Mouse (Mus musculus): ENCODE measurements around the gene Rnf115.
"Not testable (repeated sequence)": the region's sequence is repeated elsewhere in the genome, so short reads cannot be mapped to it uniquely, and the experiment has no call there.

Rnf115 gene

DNA sequence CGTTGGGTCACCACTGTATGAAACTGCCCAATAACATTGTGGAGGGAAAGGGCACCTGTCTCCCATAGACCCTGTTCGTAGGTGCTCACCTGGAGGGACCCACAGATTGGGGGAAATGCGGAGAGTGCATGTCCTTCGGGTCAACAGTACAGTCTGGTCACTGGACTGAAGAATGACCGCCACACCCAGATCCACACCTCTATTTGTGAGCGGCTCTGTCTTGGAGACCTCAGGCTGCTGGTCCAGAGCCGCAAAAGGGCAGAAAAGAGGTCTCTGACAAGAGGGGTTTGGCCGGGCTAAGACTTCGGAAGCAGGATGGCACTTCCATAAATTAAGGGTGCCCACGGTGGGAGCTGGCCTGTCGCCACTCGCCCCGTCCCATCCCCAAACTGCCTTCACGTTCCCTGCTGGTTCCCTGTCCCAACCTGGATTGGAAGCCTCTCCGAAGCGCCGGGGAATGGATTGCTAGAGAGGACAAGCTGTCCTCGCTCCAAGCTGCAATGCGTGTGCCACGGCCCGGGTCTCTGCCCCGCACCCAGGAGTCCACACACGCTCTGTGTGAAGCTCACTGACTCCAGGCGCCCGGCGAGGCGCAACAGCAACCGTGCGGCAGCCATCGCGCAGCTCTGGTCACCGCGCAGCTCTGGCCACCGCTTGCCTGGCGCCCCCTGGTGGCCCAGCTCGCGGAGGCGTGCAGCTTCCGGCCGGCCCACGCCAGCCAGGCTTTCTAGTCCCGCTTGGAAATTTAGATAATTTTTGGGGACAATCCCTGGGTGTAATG is 19.4 kb upstream of the Rnf115 start, which contains the start of gene Nudt17:
Gene Nudt17 (minus strand): TSS at position 660 of the 781 bp plus-strand sequence.
- peak; percentile 80 for DNase-seq (ENCODE audit: low spot score)

GRCm38 (mm10) chr3:96708684-96709064 is 18.8 kb upstream of the Rnf115 start:
- DNase-seq (ENCODE audit: low spot score) = no peak

DNA sequence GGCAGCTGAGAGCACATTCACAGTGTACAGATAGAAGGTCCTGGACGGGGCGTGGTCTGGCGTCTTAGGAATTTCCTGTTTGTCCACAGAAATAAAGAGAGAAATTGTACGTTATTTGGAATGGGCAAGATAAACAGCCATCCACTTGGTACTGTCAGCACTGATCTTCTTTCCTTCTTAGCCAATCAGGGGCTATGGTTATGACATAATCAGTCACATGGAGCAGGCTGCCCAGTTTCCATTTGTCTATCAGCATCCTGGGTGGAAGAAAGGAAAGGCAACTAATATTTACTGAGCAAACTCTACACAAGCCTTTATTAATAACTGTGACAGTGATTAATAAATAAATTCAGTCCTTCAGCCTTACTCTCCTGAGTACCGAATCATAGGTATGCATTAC is 13.2 kb upstream of the Rnf115 start:
- DNase-seq (ENCODE audit: low spot score) = no peak

- DNase-seq (ENCODE audit: low spot score) = no peak
Observed at GRCm38 (mm10) chr3:96715854-96716253, 11.6 kb upstream of the Rnf115 start.

DNA sequence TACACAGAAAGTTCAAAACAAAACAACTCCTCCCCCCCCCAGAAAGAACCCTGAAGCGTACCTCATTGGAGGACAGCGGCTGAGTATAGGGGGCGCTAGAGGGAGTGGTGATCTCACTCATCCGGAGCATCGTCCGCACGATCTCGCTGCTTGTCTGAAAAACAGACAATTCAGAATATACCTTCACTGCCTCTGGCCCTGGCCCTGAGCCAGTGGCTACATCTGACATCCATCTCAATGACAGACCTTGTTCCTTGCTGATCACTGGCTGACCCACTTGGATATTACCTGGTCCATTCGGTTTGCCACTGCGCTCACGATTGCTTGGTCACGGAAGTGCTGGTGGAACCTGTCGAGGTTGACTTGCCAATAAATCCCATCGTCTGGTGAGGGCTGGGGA is 8.3 kb upstream of the Rnf115 start:
- DNase-seq (ENCODE audit: low spot score) = no peak

GRCm38 (mm10) chr3:96727828-96728633 is 567 bp downstream of the Rnf115 start:
- peak; percentile 36 for DNase-seq (ENCODE audit: low spot score)

- DNase-seq (ENCODE audit: low spot score) = no peak
Observed at GRCm38 (mm10) chr3:96728634-96729402, 1.4 kb downstream of the Rnf115 start.

GRCm38 (mm10) chr3:96729403-96729784 is 1.9 kb downstream of the Rnf115 start:
- no peak for DNase-seq (ENCODE audit: low spot score)

DNA sequence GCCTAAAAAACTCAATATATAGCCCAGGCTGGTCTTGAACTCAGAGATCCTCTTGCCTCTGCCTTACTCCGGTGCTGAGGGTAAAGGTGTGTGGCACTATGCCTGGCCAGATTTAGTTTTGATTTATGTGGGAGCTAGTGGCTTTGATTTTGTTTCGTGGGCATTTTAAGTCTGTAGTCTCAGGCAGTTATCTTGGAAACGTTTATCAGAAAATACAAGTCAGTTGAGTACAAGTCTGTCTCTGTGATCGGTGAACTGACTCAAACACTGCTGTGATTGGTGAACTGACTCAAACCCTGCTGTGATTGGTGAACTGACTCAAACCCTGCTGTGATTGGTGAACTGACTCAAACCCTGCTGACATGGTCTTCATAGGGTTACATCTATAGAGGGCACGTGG is 3.3 kb downstream of the Rnf115 start:
- no peak for DNase-seq (ENCODE audit: low spot score)

DNA sequence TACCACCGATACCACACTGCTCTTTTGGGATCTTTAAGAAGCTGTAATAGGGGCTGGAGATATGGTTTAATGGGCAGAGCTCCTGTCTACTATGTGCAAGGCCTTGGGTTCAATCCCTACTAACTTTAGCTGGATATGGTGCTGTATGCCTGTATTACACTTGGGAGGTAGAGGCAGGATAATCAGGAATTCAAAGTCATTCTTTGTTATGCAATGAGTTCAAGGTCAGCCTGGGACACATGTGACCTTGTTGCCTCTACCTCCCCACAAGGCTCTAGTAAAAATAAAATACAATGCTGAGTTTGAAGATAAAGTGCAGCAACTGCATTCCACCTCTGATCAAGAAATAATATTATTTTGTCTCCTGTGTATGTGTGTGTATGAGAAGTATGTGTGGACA is 6.5 kb downstream of the Rnf115 start:
- DNase-seq (ENCODE audit: low spot score) = no peak

DNA sequence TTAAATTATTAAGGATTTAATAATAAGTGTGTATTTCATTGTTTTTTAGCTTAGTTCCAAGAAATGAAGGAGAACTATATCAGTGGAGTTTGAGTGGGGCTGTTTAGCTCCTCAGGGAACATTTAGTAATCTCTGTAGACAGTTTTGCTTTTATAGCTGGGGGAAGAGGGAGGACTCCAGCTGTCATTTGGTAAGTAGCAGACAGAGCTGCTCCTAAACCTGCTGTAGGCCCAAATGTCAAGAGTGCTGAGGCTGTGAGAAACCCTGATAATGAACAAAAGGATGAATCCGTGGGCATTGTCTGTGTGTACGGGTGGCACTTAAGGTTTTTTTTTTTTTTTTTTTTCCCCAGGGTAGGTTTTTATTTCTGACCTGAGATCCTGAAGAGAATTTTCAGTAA is 7.7 kb downstream of the Rnf115 start:
- no peak for DNase-seq (ENCODE audit: low spot score)

DNA sequence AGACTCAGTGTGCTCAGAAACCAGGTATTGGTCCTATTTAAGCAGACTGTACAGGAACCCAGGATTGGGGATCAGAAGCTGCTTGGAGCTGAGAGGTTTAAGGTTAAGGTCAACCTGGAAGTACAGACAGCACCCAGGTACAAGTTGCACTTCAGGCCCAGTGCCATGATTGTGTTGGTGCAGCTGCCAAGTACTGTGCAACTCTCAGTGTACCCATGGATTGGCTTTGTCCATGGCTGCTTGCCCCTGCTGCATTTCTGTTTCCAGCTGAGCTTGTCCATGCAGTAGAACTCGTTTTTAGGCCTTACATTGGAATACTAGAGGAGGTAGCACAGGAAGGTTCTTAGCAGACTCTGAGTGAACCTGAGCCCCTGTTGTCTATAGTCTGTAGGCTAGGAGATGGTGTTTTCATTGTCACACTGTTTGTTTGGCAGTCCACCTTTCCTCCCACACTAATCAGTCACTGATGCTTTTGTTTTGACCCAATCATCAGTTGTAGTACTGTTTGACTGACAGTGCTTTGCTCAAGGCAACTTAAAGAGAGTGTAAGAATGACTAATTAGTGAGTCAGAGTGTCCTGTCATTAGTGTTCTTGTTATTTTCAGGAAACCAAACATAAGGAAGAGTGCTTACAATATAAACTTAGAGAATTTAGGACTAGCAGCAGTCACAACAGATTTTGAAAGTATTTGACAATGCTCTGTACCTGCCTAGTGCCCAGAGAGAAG is 9.7 kb downstream of the Rnf115 start:
- DNase-seq (ENCODE audit: low spot score) = no peak

DNA sequence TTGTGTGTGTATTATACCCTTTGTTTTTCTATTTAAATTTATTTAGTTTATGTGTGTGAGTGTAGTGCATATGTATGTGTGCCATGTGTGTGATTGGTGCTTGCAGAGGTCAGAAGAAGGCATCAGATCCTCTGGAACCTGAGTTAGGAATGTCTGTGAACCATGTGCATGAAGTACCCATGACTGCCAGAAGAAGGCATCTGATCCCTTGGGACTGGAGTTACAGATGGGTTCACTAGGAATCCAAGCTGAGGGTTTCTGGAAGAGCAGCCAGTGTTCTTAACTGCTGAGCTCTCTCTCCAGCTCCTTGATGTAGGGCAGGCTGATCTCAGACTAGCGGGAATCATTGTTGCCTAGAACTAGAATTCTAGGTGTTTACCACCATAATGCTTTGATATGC is 10.5 kb downstream of the Rnf115 start:
- no peak for DNase-seq (ENCODE audit: low spot score)

DNA sequence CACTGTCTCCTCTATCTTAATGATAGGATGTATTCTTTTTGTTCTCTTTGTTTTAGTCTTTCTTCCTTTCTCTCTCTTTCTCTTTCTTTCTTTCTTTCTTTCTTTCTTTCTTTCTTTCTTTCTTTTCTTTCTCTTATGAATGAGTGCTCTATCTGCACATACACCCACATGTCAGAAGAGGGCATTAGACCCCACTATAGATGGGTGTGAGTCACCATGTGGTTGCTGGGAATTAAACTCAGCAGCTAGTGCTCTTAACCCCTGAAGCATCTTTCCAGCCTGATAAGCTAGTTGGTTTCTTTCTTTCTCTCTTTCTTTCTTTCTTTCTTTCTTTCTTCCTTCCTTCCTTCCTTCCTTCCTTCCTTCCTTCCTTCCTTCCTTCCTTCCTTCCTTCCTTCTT is 12.8 kb downstream of the Rnf115 start:
- not testable (repeated sequence) for DNase-seq (ENCODE audit: low spot score)

DNA sequence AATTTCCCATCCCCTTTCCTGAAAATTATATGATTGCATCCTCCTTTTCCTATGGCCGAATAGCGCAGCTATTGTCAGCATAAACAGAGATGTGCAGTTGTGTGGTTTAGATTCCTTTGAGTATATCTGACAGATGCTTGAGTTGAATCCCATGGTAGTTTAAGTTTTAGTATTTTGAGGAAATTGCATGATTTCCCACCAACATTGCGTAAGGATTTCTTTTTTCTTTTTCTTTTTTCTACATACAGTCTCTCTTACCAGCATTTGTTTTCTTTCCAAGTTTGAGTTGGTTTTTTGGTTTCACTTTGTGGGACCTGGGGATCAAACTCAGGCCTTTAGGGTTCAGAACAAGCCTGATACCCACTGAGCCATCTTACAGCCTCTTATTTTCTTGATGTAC is 16.9 kb downstream of the Rnf115 start:
- DNase-seq (ENCODE audit: low spot score) = no peak

DNA sequence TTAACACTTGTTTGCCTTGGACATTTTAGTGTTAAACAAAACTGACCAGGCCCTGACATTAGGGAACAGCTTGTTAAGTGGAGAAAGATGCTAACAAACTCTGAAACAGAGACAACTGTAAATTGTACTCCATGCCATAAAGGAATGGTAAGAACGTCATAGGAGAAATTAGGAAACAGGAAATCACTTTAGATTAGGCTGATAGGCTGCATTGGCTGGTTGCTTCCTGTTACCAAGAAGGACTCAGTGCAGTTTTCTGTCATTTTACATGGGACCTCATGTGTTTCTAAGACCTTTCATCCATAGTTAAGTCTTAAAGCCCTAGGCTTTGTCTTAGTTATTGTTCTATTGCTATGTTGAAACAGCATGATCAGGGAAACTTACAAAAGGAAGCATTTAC is 19.4 kb downstream of the Rnf115 start:
- no peak for DNase-seq (ENCODE audit: low spot score)

- no peak for DNase-seq (ENCODE audit: low spot score)
Observed at GRCm38 (mm10) chr3:96755935-96756334, 28.5 kb downstream of the Rnf115 start.

GRCm38 (mm10) chr3:96757691-96758090 is 30.2 kb downstream of the Rnf115 start:
- DNase-seq (ENCODE audit: low spot score) = no peak

GRCm38 (mm10) chr3:96759695-96760094 is 32.2 kb downstream of the Rnf115 start:
- DNase-seq (ENCODE audit: low spot score) = peak; percentile 11

DNA sequence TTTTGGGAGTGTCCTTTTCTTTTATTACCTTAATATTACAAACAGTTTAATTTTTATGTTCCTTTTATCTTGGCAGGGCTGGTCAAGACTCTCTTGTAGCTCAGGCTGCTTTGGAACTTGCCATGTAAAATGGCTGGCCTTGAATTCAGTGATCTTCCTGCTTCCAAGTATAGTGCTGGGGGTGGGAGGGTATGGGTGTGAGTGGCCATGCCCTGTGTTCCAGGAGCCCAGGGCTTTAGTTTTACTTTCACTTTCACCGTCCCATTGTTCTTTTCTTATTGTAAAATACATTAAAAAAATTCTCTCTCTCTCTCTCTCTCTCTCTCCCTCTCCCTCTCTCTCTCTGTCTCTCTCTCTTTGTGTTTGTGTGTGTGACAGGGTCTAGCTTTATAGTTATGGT is 37.1 kb downstream of the Rnf115 start:
- peak; percentile 21 for DNase-seq (ENCODE audit: low spot score)

DNA sequence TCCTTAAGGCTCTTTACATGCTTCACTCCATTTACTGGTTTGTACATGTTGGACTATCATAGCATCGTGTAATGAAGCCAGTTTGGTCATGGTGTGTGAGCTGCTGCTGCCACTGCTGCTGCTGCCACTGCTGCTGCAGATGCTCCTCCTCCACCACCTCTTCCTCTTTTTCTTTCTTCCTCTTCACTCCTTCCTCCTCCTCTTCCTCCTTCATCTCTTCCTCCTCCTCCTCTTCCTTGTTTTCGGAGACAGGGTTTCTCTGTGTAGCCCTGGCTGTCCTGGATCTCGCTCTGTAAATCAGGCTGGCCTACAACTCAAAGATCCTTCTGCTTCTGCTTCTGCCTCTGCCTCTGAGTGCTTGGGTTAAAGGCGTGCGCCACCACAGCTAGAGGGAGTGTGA is 42.5 kb downstream of the Rnf115 start:
- DNase-seq (ENCODE audit: low spot score) = no peak

DNA sequence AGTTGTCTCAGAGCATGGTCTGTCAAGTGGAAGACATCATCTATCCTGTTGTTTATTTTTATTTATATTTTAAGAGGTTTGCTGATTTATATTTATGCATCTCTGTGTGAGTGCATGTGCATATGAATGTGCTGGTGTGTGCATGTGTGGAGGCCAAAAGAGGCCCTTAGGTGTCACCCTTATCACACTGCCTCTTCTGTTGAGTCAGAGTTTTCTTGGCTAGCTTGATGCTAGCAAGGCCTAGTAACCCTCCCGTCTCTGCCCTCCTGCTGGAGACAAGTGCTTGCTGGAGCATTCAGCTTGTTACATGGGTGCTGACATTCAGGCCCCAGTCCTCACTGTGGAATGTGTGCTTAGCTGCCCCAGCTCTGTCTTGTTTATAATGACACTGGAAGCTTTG is 45.5 kb downstream of the Rnf115 start:
- DNase-seq (ENCODE audit: low spot score) = no peak

Data from lung, postnatal 25 days (tissue).